Mouse (Mus musculus): ENCODE results near the gene Olfr1280.
"Not testable (repeated sequence)": the region's sequence is repeated elsewhere in the genome, so short reads cannot be mapped to it uniquely, and the experiment has no call there.

The Olfr1280 gene

GRCm38 (mm10) chr2:111313717-111314116 is at the start of gene Olfr1280:
TSS of gene Olfr1280 (plus strand) at chr2:111314017.
- in situ Hi-C loops (cut with MboI; ENCODE audit: unreplicated experiment in 2 of 2): no loop called here

GRCm38 (mm10) chr2:111274006-111274405 is 39.8 kb upstream of the Olfr1280 start, which contains the start of gene Olfr1277:
TSS of gene Olfr1277 (minus strand) at chr2:111274106.
- in situ Hi-C loops (cut with MboI; ENCODE audit: unreplicated experiment in 2 of 2): no loop called here

GRCm38 (mm10) chr2:111289836-111290235 is 24.0 kb upstream of the Olfr1280 start, which contains the start of gene Olfr1278:
TSS of gene Olfr1278 (plus strand) at chr2:111290136.
- in situ Hi-C loops (cut with MboI; ENCODE audit: unreplicated experiment in 2 of 2): no loop called here

- in situ Hi-C loops (cut with MboI; ENCODE audit: unreplicated experiment in 2 of 2): no loop called here
These were observed 15.3 kb upstream of the Olfr1280 start for GRCm38 (mm10) chr2:111298541-111298940.

- in situ Hi-C loops (cut with MboI; ENCODE audit: unreplicated experiment in 2 of 2): no loop called here
These were observed 13.4 kb upstream of the Olfr1280 start, which contains the start of gene Olfr1279 for GRCm38 (mm10) chr2:111300374-111300773. TSS of gene Olfr1279 (plus strand) at chr2:111300635.

GRCm38 (mm10) chr2:111326220-111326619 is 12.4 kb downstream of the Olfr1280 start, which contains the start of gene Olfr1281:
TSS of gene Olfr1281 (plus strand) at chr2:111326520.
- in situ Hi-C loops (cut with MboI; ENCODE audit: unreplicated experiment in 2 of 2): no loop called here

- in situ Hi-C loops (cut with MboI; ENCODE audit: unreplicated experiment in 2 of 2): not testable (repeated sequence)
These were observed 19.9 kb downstream of the Olfr1280 start for GRCm38 (mm10) chr2:111333721-111334120.

- in situ Hi-C loops (cut with MboI; ENCODE audit: unreplicated experiment in 2 of 2): no loop called here
These were observed 22.2 kb downstream of the Olfr1280 start, which contains the start of gene Olfr1282 for GRCm38 (mm10) chr2:111335976-111336375. TSS of gene Olfr1282 (minus strand) at chr2:111336076.

- in situ Hi-C loops (cut with MboI; ENCODE audit: unreplicated experiment in 2 of 2): no loop called here
These were observed 52.7 kb downstream of the Olfr1280 start, which contains the start of gene Olfr1283 for GRCm38 (mm10) chr2:111366490-111366889. TSS of gene Olfr1283 (plus strand) at chr2:111366790.

- in situ Hi-C loops (cut with MboI; ENCODE audit: unreplicated experiment in 2 of 2): no loop called here
These were observed 61.4 kb downstream of the Olfr1280 start, which contains the start of gene Olfr1284 for GRCm38 (mm10) chr2:111375222-111375621. TSS of gene Olfr1284 (plus strand) at chr2:111375522.

All from v-Abl transformed pro-B cells (cell line).